Comparison of ENCODE assay signal across 10 mouse cellular contexts in the genomic region with DNA sequence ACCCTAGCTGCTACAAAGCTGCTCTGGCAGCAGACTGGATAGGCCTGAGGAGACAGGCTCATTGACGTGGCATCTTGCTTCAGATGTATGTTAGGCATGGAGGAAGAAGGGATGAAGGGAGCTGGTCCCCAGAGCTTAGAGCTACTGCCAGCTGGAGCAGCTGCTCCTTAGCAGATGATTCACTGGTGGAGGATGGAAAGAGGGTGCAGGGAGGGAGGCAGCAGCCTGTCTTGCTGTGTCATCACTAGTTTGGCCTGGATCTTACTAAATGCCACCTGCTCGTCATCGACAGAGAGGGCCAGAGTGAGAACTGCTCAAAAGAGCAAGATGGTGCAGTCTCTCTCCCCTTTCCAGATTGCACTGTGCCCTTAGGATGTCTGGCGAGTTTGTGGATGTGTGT. TPM values are rescaled to one million over a fixed set of nuclear protein-coding genes. Genes with fewer than 3 reads are reported as not detected.
A peak's percentile ranks its signal among the peaks of the same experiment; 100 is the strongest.
DNase-seq lines count a peak whose midpoint lies in the region; TF ChIP-seq lines count a peak whose summit lies in the region.
"Had no signal": no experiment of that assay in that cellular context is flagged by ENCODE, and none has a peak within 500 bp of the region (broad histone marks: within the 10 kb centered on the region; RNA-seq: fewer than 3 reads in every experiment).

No protein-coding gene starts in this region.

- H3K27me3 ChIP-seq in myocyte (ENCODE audit: control insufficient read depth, insufficient read depth, insufficient read length), result no peaks in the 10 kb centered on the region
- H3K27me3 ChIP-seq: forebrain, embryonic 13.5 days had no signal

- peak; percentile 24 for DNase-seq in gastrocnemius, adult 18-20 months (ENCODE audit: low spot score)
- no peak for DNase-seq in gastrocnemius, postnatal 4 days (ENCODE audit: low spot score in 2 of 2)
- DNase-seq in adrenal gland, postnatal 14 days, result peak; percentile 61
- peak; percentile 30 to 52 for DNase-seq in frontal cortex, postnatal 25 days (ENCODE audit: low spot score in 2 of 2)
- DNase-seq in embryo, embryonic 10 days (ENCODE audit: low spot score), result no peak
- no peak for DNase-seq in T-cell, adult 2 months (ENCODE audit: low spot score)
- DNase-seq in thymus, adult 18-20 months, result no peak
- DNase-seq: midbrain, embryonic 14.5 days had no signal

- no peak overlapping the region for H3K4me2 ChIP-seq in myocyte (ENCODE audit: low read depth)
- H3K4me2 ChIP-seq: forebrain, embryonic 13.5 days had no signal

- no peak for TF ChIP-seq POLR2A in myocyte (IDR thresholded peaks at IDR 0.05; ENCODE audit: insufficient read length, low read depth)

- H3K79me2 ChIP-seq in myocyte (ENCODE audit: control insufficient read depth, insufficient read depth), result peaks cover 43% of the 10 kb centered on the region

- H3K4me3 ChIP-seq in myocyte, result no peak overlapping the region
- H3K4me3 ChIP-seq: forebrain, embryonic 13.5 days had no signal

- peaks cover 68% of the 10 kb centered on the region for H3K36me3 ChIP-seq in myocyte (ENCODE audit: control insufficient read depth, insufficient read depth)

- no peak overlapping the region for H3ac ChIP-seq in myocyte (ENCODE audit: control insufficient read depth, insufficient read length)

TF ChIP-seq in myocyte, 11 proteins besides CTCF, POLR2A, EP300 and RAD21:
- no peak for TF ChIP-seq CEBPB (IDR thresholded peaks at IDR 0.05; ENCODE audit: insufficient read depth, poor library complexity, severe bottlenecking)
- TF ChIP-seq TCF12 (IDR thresholded peaks at IDR 0.05; ENCODE audit: insufficient read depth, poor library complexity, severe bottlenecking), result peak; percentile 19
- TF ChIP-seq MYOG (IDR thresholded peaks at IDR 0.05; ENCODE audit: control insufficient read depth in 1 of 3, insufficient read depth in 1 of 3, insufficient read length in 2 of 3, low read depth in 2 of 3), result peak in 2 of 3 experiments; percentile 82 to 94
- TF ChIP-seq E2F4 (IDR thresholded peaks at IDR 0.05; ENCODE audit: insufficient read depth), result no peak
- peak in 2 of 3 experiments; percentile 67 to 89 for TF ChIP-seq MYOD1 (IDR thresholded peaks at IDR 0.05; ENCODE audit: control insufficient read depth in 1 of 3, insufficient read length in 2 of 3, low read depth in 2 of 3)
- no peak for TF ChIP-seq MAX (IDR thresholded peaks at IDR 0.05; ENCODE audit: low read depth)

RNA-seq across cellular contexts. Expression of a gene that starts 5.0 kb away (rescaled TPM):
- 100 to 1,000 TPM in 1 of 2 experiments, 10 to 100 TPM in 1; 95.9 to 106 TPM for total RNA-seq in gastrocnemius, adult 18-20 months (2021)
- 10 to 100 TPM; 74.3 to 79.9 TPM for total RNA-seq in gastrocnemius, postnatal 4 days (2021)
- total RNA-seq in adrenal gland, postnatal 14 days (2021), result 72.6 and 74.5 TPM in 2 replicates
- polyA plus RNA-seq in myocyte (2012; fragmentation: generic; extraction: Trizol), result 65.3 TPM

RNA-seq across cellular contexts. Expression of a gene that starts 28.8 kb away (rescaled TPM):
- 10 to 100 TPM; 96.0 to 99.4 TPM for total RNA-seq in gastrocnemius, adult 18-20 months (2021)
- 100 to 1,000 TPM in 1 of 2 experiments, 10 to 100 TPM in 1; 90.6 to 107 TPM for total RNA-seq in gastrocnemius, postnatal 4 days (2021)
- total RNA-seq in adrenal gland, postnatal 14 days (2021), result 151 and 187 TPM in 2 replicates
- 51.6 TPM for polyA plus RNA-seq in myocyte (2012; fragmentation: generic; extraction: Trizol)

RNA-seq across cellular contexts. Expression of a gene that starts 41.0 kb away (rescaled TPM):
- 10 to 100 TPM; 10.3 to 11.1 TPM for total RNA-seq in gastrocnemius, adult 18-20 months (2021)
- 10 to 100 TPM; 21.1 to 21.7 TPM for total RNA-seq in gastrocnemius, postnatal 4 days (2021)
- total RNA-seq in adrenal gland, postnatal 14 days (2021), result 33.6 and 35.9 TPM in 2 replicates
- polyA plus RNA-seq in myocyte (2012; fragmentation: generic; extraction: Trizol), result 4.4 TPM

RNA-seq across cellular contexts. Expression of a gene that starts 58.0 kb away (rescaled TPM):
- total RNA-seq in gastrocnemius, adult 18-20 months (2021), result 10 to 100 TPM; 25.9 to 30.8 TPM
- total RNA-seq in gastrocnemius, postnatal 4 days (2021), result 10 to 100 TPM; 28.2 to 36.2 TPM
- 6.6 and 8.4 TPM in 2 replicates for total RNA-seq in adrenal gland, postnatal 14 days (2021)
- 4.6 TPM for polyA plus RNA-seq in myocyte (2012; fragmentation: generic; extraction: Trizol)

Comparison
In these comparisons a context has a peak if more than half of its experiments do, and no peak if none do; other contexts are left out.
1. DNase-seq: peak in gastrocnemius, adult 18-20 months (single experiment), adrenal gland, postnatal 14 days (single experiment) and frontal cortex, postnatal 25 days (2 of 2); none in gastrocnemius, postnatal 4 days (0 of 2), embryo, embryonic 10 days (single experiment), T-cell, adult 2 months (single experiment) and thymus, adult 18-20 months (0 of 2).